Mouse (Mus musculus) intestine, embryonic 14.5 days (tissue): Measurements from ENCODE around the gene Dbn1. TPM values are rescaled to one million over a fixed set of nuclear protein-coding genes. Genes with fewer than 3 reads are reported as not detected.

Source experiments
- ATAC-seq: fragments of 200-750 bp; cut with Nextera tagmentation; replicated peaks from 2 replicates; pipeline ENCODE4 v1.8.0; 2017; ENCODE audit warnings: low read depth, moderate number of reproducible peaks, moderate TSS enrichment, moderate library complexity; ENCODE audit not compliant: low FRiP score, low TSS enrichment
- DNase-seq: peaks from one replicate; pipeline ENCODE4 v3.0.0-alpha.2; 2018; ENCODE audit warnings: low spot score
- H3K27ac ChIP-seq: fragments of 300-500 bp; sonication (generic); 2 replicates; pipeline ENCODE4 v1.5.1; 2014; ENCODE audit warnings: low read depth, mild to moderate bottlenecking, control low read depth
- H3K27me3 ChIP-seq: fragments of 300-500 bp; sonication (generic); replicated peaks from 2 replicates; pipeline ENCODE4 v1.6.1; 2014; ENCODE audit warnings: low read length, control low read depth; ENCODE audit not compliant: control insufficient read depth, insufficient read depth
- H3K36me3 ChIP-seq: fragments of 300-500 bp; sonication (generic); 2 replicates; pipeline ENCODE4 v1.6.1; 2014; ENCODE audit warnings: low read length, control low read depth; ENCODE audit not compliant: control insufficient read depth, insufficient read depth
- H3K4me1 ChIP-seq: fragments of 300-500 bp; sonication (generic); replicated peaks from 2 replicates; pipeline ENCODE4 v1.6.1; 2014; ENCODE audit warnings: low read length, control low read depth, mixed read lengths; ENCODE audit not compliant: control insufficient read depth, insufficient read depth
- H3K4me2 ChIP-seq: fragments of 300-500 bp; sonication (generic); 2 replicates; pipeline ENCODE4 v1.6.1; 2014; ENCODE audit warnings: low read length
- H3K4me3 ChIP-seq: fragments of 300-500 bp; sonication (generic); 2 replicates; pipeline ENCODE4 v1.5.1; 2014; ENCODE audit warnings: low read depth, low read length, control low read depth, mixed read lengths
- H3K9ac ChIP-seq: fragments of 300-500 bp; sonication (generic); 2 replicates; pipeline ENCODE4 v1.6.1; 2014; ENCODE audit warnings: mild to moderate bottlenecking, low read length
- H3K9me3 ChIP-seq: fragments of 300-500 bp; sonication (generic); 2 replicates; pipeline ENCODE4 v1.6.1; 2016; ENCODE audit warnings: low read length, control low read depth; ENCODE audit not compliant: control insufficient read depth
- WGBS: fragments of 180-500 bp; shearing (Covaris S2); extraction: QIAGEN DNeasy Blood & Tissue Kit; methylation state at CpG from one replicate; pipeline ENCODE4 v1.1.7; 2014; 5-methylcytosine and 5-hydroxymethylcytosine counted together
- microRNA-seq: library from miRNA; unstranded; fragments of <30 nt; microRNA quantifications from one replicate; pipeline ENCODE4, GENCODE M21; 2016
- polyA plus RNA-seq: library from polyadenylated mRNA; unstranded; fragments of >200 nt; fragmentation: Nextera tagmentation; extraction: Ambion mirVana; gene quantifications from 2 replicates; pipeline ENCODE4 v1.2.1, GENCODE M21; 2014

The Dbn1 gene
- polyA plus RNA-seq, 1 experiment from 2014 or later = 120 TPM

- DNase-seq (no peak), ATAC-seq (no peak)
- no peaks in the 10 kb centered on the region for H3K4me1 ChIP-seq
- no peaks in the 10 kb centered on the region for H3K36me3 ChIP-seq
- H3K9me3 ChIP-seq = peaks cover 4% of the 10 kb centered on the region; the same call in 1 of the 2 replicates
- WGBS = 76% methylated on average over 2 of the region's 2 CpGs
- no peak overlapping the region for H3K4me2 ChIP-seq
- no peak overlapping the region for H3K27ac ChIP-seq
- H3K4me3 ChIP-seq = no peak overlapping the region
- no peaks in the 10 kb centered on the region for H3K27me3 ChIP-seq
- H3K9ac ChIP-seq = no peak overlapping the region
These were observed 57.3 kb downstream of the Dbn1 start for GRCm38 (mm10) chr13:55430566-55430965.

- H3K4me1 ChIP-seq = no peaks in the 10 kb centered on the region
- H3K4me3 ChIP-seq = no peak overlapping the region
- no peak overlapping the region for H3K4me2 ChIP-seq
- WGBS = 61% methylated on average over 12 of the region's 12 CpGs
- no peak overlapping the region for H3K9ac ChIP-seq
- H3K27me3 ChIP-seq = no peaks in the 10 kb centered on the region
- peaks cover 4% of the 10 kb centered on the region; the same call in 1 of the 2 replicates for H3K9me3 ChIP-seq
- ATAC-seq = no peak
- DNase-seq = no peak
- H3K36me3 ChIP-seq = no peaks in the 10 kb centered on the region
- no peak overlapping the region for H3K27ac ChIP-seq
These were observed 58.6 kb downstream of the Dbn1 start for GRCm38 (mm10) chr13:55429226-55429888.

GRCm38 (mm10) chr13:55426613-55427012 lies 61.3 kb downstream of the Dbn1 start, which contains the start of gene F12:
Gene F12 (minus strand): TSS chr13:55426793.
- Histone ChIP-seq H3K4me3 (no peak within 1 kb of the TSS), H3K4me1 (no peaks in the 10 kb centered on the region), H3K27ac (no peak within 1 kb of the TSS), H3K9me3 (no peaks in the 10 kb centered on the region), H3K9ac (no peak within 1 kb of the TSS), H3K27me3 (peaks cover 7% of the 10 kb centered on the region), H3K36me3 (no peaks in the 10 kb centered on the region), H3K4me2 (no peak within 1 kb of the TSS)
- 87% methylated on average over 10 of the region's 10 CpGs for WGBS
- no peak for ATAC-seq
- no peak for DNase-seq

Small RNAs within 50 kb of the gene (microRNA-seq; reads per million reads assigned to microRNA genes)
- gene Mir6943 = 0.42 reads per million
- gene Mir6944 = 22.1 reads per million, percentile 47 among the genes with 10 or more reads in this experiment
- gene Mir6945 = 2.6 reads per million, percentile 27 among the genes with 10 or more reads in this experiment

Other genes with a start within 250 kb of the Dbn1 start
- 586 and 598 TPM in 2 replicates for gene Prelid1, start 167.6 kb downstream of the Dbn1 start, polyA plus RNA-seq
- gene Rab24, start 166.2 kb downstream of the Dbn1 start, polyA plus RNA-seq = 82.6 and 86.0 TPM in 2 replicates
- 30.1 and 30.2 TPM in 2 replicates for gene Mxd3, start 158.3 kb downstream of the Dbn1 start, polyA plus RNA-seq
- gene Lman2, start 125.3 kb downstream of the Dbn1 start, polyA plus RNA-seq = 99.9 and 104 TPM in 2 replicates
- gene Rgs14, start 118.4 kb downstream of the Dbn1 start, polyA plus RNA-seq = 0.63 and 1.0 TPM in 2 replicates
- not detected in 2 replicates for gene Slc34a1, start 89.9 kb downstream of the Dbn1 start, polyA plus RNA-seq
- gene Pfn3, start 72.9 kb downstream of the Dbn1 start, polyA plus RNA-seq = not detected in 2 replicates
- gene F12, start 61.3 kb downstream of the Dbn1 start, polyA plus RNA-seq = 0.16 TPM in 1 of 2 replicates, not detected in the other
- 43.4 and 55.1 TPM in 2 replicates for gene Grk6, start 43.0 kb downstream of the Dbn1 start, polyA plus RNA-seq
- 0.55 and 0.70 TPM in 2 replicates for gene Prr7, start 23.8 kb downstream of the Dbn1 start, polyA plus RNA-seq
- gene Pdlim7, start 25.6 kb upstream of the Dbn1 start, polyA plus RNA-seq = 253 and 260 TPM in 2 replicates
- gene Dok3, start 41.2 kb upstream of the Dbn1 start, polyA plus RNA-seq = 1.9 and 2.5 TPM in 2 replicates
- 63.9 and 73.1 TPM in 2 replicates for gene Ddx41, start 48.5 kb upstream of the Dbn1 start, polyA plus RNA-seq
- gene Fam193b, start 83.0 kb upstream of the Dbn1 start, polyA plus RNA-seq = 28.8 and 33.6 TPM in 2 replicates
- 59.9 and 64.8 TPM in 2 replicates for gene Tmed9, start 85.6 kb upstream of the Dbn1 start, polyA plus RNA-seq
- gene B4galt7, start 111.8 kb upstream of the Dbn1 start, polyA plus RNA-seq = 12.6 and 17.4 TPM in 2 replicates
- gene Caml, start 134.9 kb upstream of the Dbn1 start, polyA plus RNA-seq = 43.3 and 53.9 TPM in 2 replicates
- gene Ddx46, start 146.9 kb upstream of the Dbn1 start, polyA plus RNA-seq = 40.9 and 44.1 TPM in 2 replicates
- 66.2 and 66.4 TPM in 2 replicates for gene B230219D22Rik, start 205.0 kb upstream of the Dbn1 start, polyA plus RNA-seq
- gene Txndc15, start 226.5 kb upstream of the Dbn1 start, polyA plus RNA-seq = 71.0 and 75.9 TPM in 2 replicates
- gene Pcbd2, start 239.3 kb upstream of the Dbn1 start, polyA plus RNA-seq = 60.1 and 64.2 TPM in 2 replicates